Mouse (Mus musculus) hindbrain, embryonic 15.5 days (tissue): ENCODE results near the gene Bst1. TPM values are rescaled to one million over a fixed set of nuclear protein-coding genes. Genes with fewer than 3 reads are reported as not detected.
A peak's percentile ranks its signal among the peaks of the same experiment; 100 is the strongest.

Experiments
- ATAC-seq: fragments of 200-750 bp; cut with Nextera tagmentation; 2 replicates; pipeline ENCODE4 v1.8.0; 2017; ENCODE audit warnings: low read depth, moderate number of reproducible peaks, moderate TSS enrichment; ENCODE audit not compliant: low FRiP score
- H3K27ac ChIP-seq: fragments of 300-500 bp; sonication (generic); replicated peaks from 2 replicates; pipeline ENCODE4 v1.5.1; 2015; ENCODE audit warnings: mild to moderate bottlenecking, inconsistent platforms
- H3K27me3 ChIP-seq: fragments of 300-500 bp; sonication (generic); 2 replicates; pipeline ENCODE4 v1.6.1; 2015; ENCODE audit warnings: control low read depth, inconsistent platforms
- H3K36me3 ChIP-seq: fragments of 300-500 bp; sonication (generic); 2 replicates; pipeline ENCODE4 v1.6.1; 2015; ENCODE audit warnings: control low read depth, inconsistent platforms
- H3K4me1 ChIP-seq: fragments of 300-500 bp; sonication (generic); replicated peaks from 2 replicates; pipeline ENCODE4 v1.6.1; 2015; ENCODE audit warnings: control low read depth, inconsistent platforms
- H3K4me2 ChIP-seq: fragments of 300-500 bp; sonication (generic); 2 replicates; pipeline ENCODE4 v1.6.1; 2015; ENCODE audit warnings: moderate library complexity, mild to moderate bottlenecking, inconsistent platforms
- H3K4me3 ChIP-seq: fragments of 300-500 bp; sonication (generic); 2 replicates; pipeline ENCODE4 v1.5.1; 2015; ENCODE audit warnings: mild to moderate bottlenecking, inconsistent platforms
- H3K9ac ChIP-seq: fragments of 300-500 bp; sonication (generic); 2 replicates; pipeline ENCODE4 v1.6.1; 2015; ENCODE audit warnings: inconsistent platforms
- H3K9me3 ChIP-seq: fragments of 300-500 bp; sonication (generic); 2 replicates; pipeline ENCODE4 v1.6.1; 2016; ENCODE audit warnings: control low read depth, inconsistent platforms
- WGBS: fragments of 180-500 bp; shearing (Covaris S2); methylation state at CpG from one replicate; pipeline ENCODE4 v1.1.7; 2015; 5-methylcytosine and 5-hydroxymethylcytosine counted together
- polyA plus RNA-seq: library from polyadenylated mRNA; unstranded; fragments of >200 nt; fragmentation: Nextera tagmentation; extraction: Ambion mirVana; gene quantifications from 2 replicates; pipeline ENCODE4 v1.2.1, GENCODE M21; 2015

The Bst1 gene
- 0.05 and 0.13 TPM in 2 replicates for polyA plus RNA-seq

DNA sequence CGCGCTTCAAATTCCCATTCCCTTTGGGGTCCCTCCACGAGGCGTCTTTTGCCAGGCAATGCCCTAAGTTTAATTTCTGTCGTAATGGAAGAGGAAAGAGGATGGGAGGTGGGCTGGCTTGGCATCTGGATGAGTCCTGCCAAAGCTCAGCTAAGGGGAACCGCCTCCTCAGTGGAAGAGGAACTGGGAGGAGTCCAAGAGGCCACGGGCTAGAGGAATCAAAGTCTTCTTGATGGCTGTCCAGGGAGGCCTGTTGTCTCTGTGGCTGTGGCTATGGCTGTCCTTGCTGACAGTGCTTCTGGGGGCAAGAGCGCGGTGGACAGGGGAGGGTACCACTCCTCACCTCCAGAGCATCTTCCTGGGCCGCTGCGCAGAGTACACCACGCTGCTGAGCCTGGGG lies at the start of gene Bst1:
Gene Bst1, plus strand, starts transcription at position 191 of the 400 bp plus-strand sequence.
- Histone ChIP-seq H3K36me3 (no peaks in the 10 kb centered on the region), H3K27me3 (no peaks in the 10 kb centered on the region), H3K27ac (no peak within 1 kb of the TSS), H3K9ac (no peak within 1 kb of the TSS), H3K4me1 (no peaks in the 10 kb centered on the region), H3K9me3 (no peaks in the 10 kb centered on the region), H3K4me3 (no peak within 1 kb of the TSS), H3K4me2 (no peak within 1 kb of the TSS)
- no peak for ATAC-seq
- 48% methylated on average over 12 of the region's 12 CpGs for WGBS

DNA sequence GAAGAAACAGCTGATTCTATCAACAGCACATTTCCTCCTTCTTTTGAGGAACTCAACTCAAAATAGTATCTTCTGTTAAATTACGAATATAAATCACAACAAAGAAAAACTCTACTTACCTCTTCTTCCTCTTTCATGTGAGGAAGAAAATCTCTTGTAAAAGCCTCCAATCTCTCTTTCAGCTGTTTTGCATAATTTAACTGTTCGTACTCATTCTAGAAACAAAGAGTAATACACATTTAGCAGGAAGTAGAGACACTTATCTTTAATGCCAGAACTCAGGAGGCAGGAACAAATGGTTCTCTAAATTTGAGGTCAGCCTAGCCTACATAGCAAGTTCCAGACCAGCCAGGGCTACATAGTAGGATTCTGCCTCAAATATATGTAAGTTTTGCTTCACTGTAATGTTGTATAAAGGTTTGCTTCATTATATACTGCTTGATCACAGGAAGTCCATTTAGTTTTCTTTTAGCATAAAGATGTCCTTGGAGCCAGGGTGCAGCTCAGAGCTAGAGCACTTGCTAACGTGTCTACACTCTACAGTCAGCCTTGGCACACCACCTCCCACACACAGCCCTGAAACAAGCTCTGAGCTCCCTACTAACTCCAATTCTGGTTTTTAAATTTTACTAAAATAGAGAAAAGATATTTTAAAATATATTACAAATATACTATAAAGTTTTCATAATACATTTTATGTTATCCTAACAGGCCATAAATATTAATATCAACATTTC lies 47.9 kb upstream of the Bst1 start:
- no peak for ATAC-seq
- H3K9me3 ChIP-seq, result no peaks in the 10 kb centered on the region
- H3K27ac ChIP-seq, result no peak overlapping the region
- H3K27me3 ChIP-seq, result no peaks in the 10 kb centered on the region
- WGBS, result 94% methylated on average over 3 of the region's 3 CpGs
- no peak overlapping the region for H3K9ac ChIP-seq
- H3K4me1 ChIP-seq, result no peaks in the 10 kb centered on the region
- H3K4me3 ChIP-seq, result no peak overlapping the region
- peaks cover 29% of the 10 kb centered on the region for H3K36me3 ChIP-seq
- H3K4me2 ChIP-seq, result no peak overlapping the region

DNA sequence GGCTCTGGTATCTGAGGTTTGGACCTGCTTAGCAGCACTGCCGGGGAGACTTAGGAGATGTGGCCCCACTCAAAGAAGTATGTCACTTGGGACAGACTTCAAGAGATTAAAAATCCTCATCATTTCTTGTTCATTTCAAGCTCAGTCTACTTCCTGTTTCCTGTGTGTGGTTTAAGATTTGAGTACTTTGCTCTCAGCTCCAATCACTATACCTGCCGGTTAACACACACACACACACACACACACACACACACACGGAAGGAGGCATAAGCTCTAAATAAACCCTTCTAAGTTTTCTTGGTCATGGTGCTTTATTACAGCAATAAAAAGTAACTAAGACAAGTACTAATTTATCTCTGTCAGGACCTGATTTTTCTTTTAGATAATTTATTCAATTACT lies 47.1 kb upstream of the Bst1 start:
- no peak overlapping the region for H3K4me3 ChIP-seq
- WGBS, result 91% methylated on average over 3 of the region's 3 CpGs
- ATAC-seq, result no peak

DNA sequence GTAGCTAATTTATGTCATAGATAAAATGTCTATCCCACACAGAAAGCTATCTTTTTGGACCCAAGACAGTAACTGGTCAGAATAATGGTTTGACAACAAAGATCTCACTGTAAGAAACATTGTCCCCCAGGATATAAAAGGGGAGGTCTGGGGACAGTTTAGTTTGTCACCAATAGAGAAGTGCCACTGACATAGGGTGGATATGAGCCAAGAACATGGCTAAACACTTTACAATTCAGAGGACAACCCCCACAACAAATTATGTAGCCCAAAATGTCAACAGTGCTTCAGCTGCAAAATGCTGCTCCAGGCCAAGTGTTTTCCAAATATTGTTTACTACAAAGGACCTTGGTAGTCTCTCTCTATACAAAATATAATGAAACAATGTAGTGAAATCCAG lies 42.3 kb upstream of the Bst1 start:
- Histone ChIP-seq H3K27ac (no peak overlapping the region), H3K4me2 (no peak overlapping the region), H3K36me3 (no peaks in the 10 kb centered on the region), H3K9me3 (no peaks in the 10 kb centered on the region), H3K27me3 (no peaks in the 10 kb centered on the region), H3K9ac (no peak overlapping the region), H3K4me1 (peaks cover 22% of the 10 kb centered on the region), H3K4me3 (no peak overlapping the region)
- ATAC-seq, result no peak

More for the DNA sequence above, 47.1 kb upstream of the Bst1 start:
- peaks cover 4% of the 10 kb centered on the region; the same call in 1 of the 2 replicates for H3K4me1 ChIP-seq
- no peaks in the 10 kb centered on the region for H3K9me3 ChIP-seq
- no peaks in the 10 kb centered on the region for H3K27me3 ChIP-seq
- H3K9ac ChIP-seq, result no peak overlapping the region
- H3K27ac ChIP-seq, result no peak overlapping the region
- no peak overlapping the region for H3K4me2 ChIP-seq
- H3K36me3 ChIP-seq, result peaks cover 27% of the 10 kb centered on the region

DNA sequence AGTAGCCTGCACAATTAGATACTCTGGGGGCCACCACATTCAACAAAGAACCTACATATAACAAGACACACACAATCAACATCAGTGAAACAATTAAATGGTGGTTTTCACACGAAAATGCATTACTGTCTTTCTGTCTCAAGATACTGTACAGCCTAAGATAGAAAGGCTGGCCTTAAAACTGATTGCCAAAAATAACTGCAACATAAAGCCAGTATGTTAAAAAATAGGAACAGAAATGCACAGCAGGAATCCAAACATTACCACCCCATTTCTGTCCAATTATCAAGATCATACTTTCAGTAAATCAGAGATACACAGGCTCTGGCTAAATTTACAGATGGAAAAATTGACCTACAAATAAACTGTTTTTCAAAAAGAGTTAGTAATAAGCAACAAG lies 41.7 kb upstream of the Bst1 start:
- peaks cover 22% of the 10 kb centered on the region for H3K4me1 ChIP-seq
- no peaks in the 10 kb centered on the region for H3K27me3 ChIP-seq
- no peak overlapping the region for H3K9ac ChIP-seq
- no peaks in the 10 kb centered on the region for H3K9me3 ChIP-seq
- ATAC-seq, result no peak
- H3K4me3 ChIP-seq, result no peak overlapping the region
- no peak overlapping the region for H3K27ac ChIP-seq
- no peak overlapping the region for H3K4me2 ChIP-seq
- 31% methylated on average over 1 of the region's 1 CpGs for whole genome bisulfite sequencing
- H3K36me3 ChIP-seq, result no peaks in the 10 kb centered on the region

DNA sequence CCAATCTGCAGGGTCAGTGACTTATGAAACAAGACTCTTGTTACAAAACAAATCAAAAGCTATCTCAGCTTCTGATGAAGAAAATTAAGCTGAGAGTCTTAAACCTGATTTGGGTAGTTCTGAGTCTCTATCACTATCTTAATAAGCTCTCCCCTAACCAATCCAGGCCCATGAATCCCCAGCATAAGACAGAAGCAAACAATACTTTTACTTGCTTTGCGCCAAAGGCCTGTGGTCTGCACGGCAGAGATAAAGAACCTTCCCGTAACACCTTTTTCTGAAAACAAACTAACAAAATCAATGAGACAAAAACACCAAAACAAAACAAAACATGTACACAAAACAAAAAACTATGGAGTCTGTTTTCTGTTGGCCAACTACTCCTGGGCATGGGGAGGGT lies 40.1 kb upstream of the Bst1 start:
- H3K27me3 ChIP-seq, result no peaks in the 10 kb centered on the region
- WGBS, result 93% methylated on average over 3 of the region's 3 CpGs
- ATAC-seq, result no peak
- H3K27ac ChIP-seq, result no peak overlapping the region
- H3K4me2 ChIP-seq, result no peak overlapping the region
- H3K9me3 ChIP-seq, result no peaks in the 10 kb centered on the region
- H3K4me3 ChIP-seq, result no peak overlapping the region
- no peak overlapping the region for H3K9ac ChIP-seq
- no peaks in the 10 kb centered on the region for H3K36me3 ChIP-seq
- H3K4me1 ChIP-seq, result peaks cover 27% of the 10 kb centered on the region

DNA sequence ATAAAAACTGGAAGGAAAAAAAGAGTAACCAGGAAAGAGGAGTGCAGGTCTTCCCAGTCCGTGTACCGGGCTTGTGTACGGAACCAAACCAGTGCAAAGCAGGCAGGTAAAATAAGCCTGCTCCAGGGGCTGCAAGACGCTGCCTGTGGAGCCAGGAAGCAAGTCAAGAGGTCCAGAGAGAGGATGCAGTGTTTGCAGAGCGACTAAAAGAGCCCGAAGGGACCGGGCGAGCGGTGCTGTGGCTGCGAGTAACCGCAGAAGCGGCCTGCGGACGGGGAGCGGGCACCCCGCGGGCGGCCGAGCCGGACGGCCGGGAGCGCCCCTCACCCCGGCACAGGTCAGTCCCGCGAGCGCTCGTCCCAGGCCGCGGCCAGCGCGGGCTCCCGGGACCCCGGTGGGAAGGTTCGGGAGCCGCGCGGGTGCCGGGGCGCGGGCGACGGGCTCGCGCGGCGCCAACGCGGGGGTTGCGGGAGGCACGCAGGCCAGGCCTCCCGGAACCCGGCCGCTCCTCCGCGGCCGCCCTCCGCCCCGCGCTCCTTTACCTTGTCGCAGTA lies 37.2 kb upstream of the Bst1 start:
- WGBS, result 0% methylated on average over 34 of the region's 61 CpGs
- ATAC-seq, result peak; percentile 86; the same call in 1 of the 2 replicates

DNA sequence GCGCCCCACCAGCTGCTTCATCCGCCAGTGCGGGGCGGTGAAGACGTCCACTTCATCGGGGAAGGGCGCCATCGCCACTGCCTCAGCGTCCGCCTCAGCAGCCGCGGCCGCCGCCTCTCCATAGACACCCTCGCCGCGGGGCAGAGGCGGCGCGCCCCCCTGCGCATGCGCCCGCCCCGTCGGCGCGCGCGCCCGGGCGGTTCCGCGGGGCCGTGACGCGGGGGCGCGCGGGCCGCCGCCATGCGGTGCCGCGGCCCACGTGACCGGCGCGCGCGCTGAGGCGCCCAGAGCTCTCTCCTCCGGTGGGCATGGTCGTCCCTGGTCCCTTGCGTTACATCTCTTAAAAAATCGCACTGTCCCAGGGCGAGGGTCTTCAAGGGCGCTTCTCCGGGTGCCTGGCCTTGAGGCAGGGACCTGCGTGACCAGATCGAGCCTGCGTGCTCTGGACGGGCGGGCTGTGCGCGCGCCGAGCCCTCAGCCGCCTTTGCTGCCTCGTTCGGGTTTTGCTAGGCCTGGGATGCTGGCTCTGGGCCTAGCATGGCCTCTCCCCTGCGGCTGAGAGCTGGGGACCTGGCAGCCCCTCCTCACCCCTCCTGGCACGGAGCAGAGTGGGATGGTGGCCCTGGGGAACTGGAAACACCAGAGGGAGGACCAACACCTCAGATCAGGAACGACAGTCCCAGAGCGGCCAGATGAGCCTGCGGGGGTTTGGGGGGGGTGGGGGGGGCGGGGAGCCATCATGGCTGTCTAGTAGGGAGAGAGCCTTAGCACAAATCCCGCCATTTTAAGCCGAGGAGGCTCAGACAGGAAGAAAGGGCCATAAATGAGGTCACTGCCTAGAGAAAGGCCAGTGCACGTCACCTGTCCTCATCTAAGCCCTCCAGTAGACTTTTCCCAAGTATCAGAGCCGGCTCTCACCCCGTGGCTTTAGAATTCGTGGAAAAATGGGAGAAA lies 36.4 kb upstream of the Bst1 start:
- peaks cover 19% of the 10 kb centered on the region for H3K4me1 ChIP-seq
- WGBS, result 3% methylated on average over 82 of the region's 82 CpGs
- H3K9me3 ChIP-seq, result no peaks in the 10 kb centered on the region
- no peaks in the 10 kb centered on the region for H3K27me3 ChIP-seq
- H3K27ac ChIP-seq, result peak overlapping the region; percentile 100
- peak overlapping the region; percentile 97 for H3K4me3 ChIP-seq
- peak overlapping the region; percentile 95 for H3K9ac ChIP-seq
- H3K4me2 ChIP-seq, result peak overlapping the region; percentile 84
- no peaks in the 10 kb centered on the region for H3K36me3 ChIP-seq
- peak; percentile 95 for ATAC-seq

More for the DNA sequence above, 37.2 kb upstream of the Bst1 start:
- H3K36me3 ChIP-seq, result no peaks in the 10 kb centered on the region
- H3K4me3 ChIP-seq, result peak overlapping the region; percentile 97
- H3K27me3 ChIP-seq, result no peaks in the 10 kb centered on the region
- peaks cover 24% of the 10 kb centered on the region for H3K4me1 ChIP-seq
- H3K9ac ChIP-seq, result peak overlapping the region; percentile 95
- H3K4me2 ChIP-seq, result peak overlapping the region; percentile 84
- no peaks in the 10 kb centered on the region for H3K9me3 ChIP-seq
- peak overlapping the region; percentile 100 for H3K27ac ChIP-seq

DNA sequence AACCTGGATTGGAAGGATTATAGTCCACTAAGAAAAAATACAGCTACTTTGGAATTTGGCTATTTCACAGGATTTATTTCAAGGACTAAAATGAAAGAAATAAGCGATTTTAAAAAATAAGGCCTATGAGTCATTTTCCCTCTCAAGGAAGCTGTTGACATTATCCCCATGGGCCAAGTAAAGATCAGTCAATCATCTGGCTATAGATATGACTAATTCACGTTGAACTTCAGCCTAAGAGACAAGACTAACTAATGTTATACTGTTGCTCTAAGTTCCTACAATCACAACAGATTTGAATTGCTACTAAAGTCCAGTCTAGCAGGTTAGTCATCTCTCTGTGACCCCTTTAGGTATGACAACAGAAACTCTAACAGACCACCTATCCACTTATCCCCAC lies 34.7 kb upstream of the Bst1 start:
- peaks cover 19% of the 10 kb centered on the region for H3K4me1 ChIP-seq
- no peak for ATAC-seq
- H3K9me3 ChIP-seq, result no peaks in the 10 kb centered on the region
- H3K9ac ChIP-seq, result no peak overlapping the region
- WGBS, result 93% methylated on average over 2 of the region's 2 CpGs
- no peak overlapping the region for H3K4me3 ChIP-seq
- H3K4me2 ChIP-seq, result no peak overlapping the region
- no peaks in the 10 kb centered on the region for H3K36me3 ChIP-seq
- H3K27me3 ChIP-seq, result no peaks in the 10 kb centered on the region
- H3K27ac ChIP-seq, result no peak overlapping the region

DNA sequence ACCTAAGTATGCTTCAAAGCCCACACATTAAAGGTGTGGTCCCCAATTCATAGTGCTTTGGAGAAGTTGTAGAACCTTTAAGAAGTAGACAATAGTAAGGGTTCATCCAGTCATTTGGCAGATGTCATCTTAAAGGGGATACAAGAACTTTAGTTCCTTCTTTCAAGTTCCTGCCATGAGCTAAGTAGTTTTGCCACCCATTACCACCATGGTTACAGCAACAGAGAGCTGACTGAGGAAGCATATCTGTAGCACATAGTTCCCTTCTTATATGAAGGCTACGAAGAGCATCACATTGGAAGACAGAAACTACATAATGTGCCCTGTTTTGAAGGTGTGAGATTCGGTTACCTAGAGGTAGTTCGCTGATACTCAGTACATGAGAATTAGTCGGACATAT lies 32.1 kb upstream of the Bst1 start:
- Histone ChIP-seq H3K9ac (no peak overlapping the region), H3K27me3 (no peaks in the 10 kb centered on the region), H3K4me2 (no peak overlapping the region), H3K4me1 (peaks cover 6% of the 10 kb centered on the region), H3K27ac (no peak overlapping the region), H3K4me3 (no peak overlapping the region), H3K9me3 (no peaks in the 10 kb centered on the region), H3K36me3 (no peaks in the 10 kb centered on the region)
- no peak for ATAC-seq
- WGBS, result 94% methylated on average over 4 of the region's 4 CpGs

DNA sequence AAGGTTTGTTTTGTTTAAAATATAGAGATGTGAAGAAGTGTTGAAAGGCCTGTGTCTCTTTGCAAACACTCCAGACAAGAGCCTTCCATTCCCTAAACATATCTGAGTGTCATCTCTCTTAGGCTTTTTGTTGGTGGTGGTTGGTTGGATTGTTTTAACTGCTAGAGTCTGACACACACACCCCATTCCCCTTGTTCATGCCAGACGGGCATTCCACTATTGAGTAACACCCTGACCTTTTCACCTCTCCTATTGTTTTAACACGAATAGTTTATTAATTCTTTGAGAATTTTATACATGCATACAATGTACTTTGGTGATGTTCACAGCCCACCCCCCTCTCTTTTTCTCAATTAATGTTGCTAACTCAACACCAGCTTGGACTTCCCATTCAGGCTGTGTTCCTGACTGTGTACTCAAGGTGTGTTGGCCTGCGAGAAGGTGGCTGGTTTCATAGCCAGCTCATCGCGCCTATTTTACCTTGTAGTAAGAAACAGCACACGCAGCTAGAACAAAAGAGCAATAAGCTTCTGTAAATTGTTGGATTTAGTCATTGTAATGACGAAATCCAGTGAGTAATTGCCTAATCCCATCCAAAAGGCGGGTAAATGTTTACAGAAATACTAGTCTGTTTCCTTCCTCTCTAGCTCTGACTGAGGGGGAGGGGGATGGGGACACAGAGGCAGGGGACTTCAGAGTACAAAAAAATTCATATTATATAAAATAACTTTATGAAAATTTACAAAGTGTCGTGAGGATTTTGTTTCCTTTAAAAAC lies 30.5 kb upstream of the Bst1 start:
- H3K4me2 ChIP-seq, result no peak overlapping the region
- WGBS, result 82% methylated on average over 9 of the region's 9 CpGs
- no peak overlapping the region for H3K4me3 ChIP-seq
- no peak overlapping the region for H3K9ac ChIP-seq
- H3K4me1 ChIP-seq, result no peaks in the 10 kb centered on the region
- H3K27me3 ChIP-seq, result no peaks in the 10 kb centered on the region
- no peak overlapping the region for H3K27ac ChIP-seq
- ATAC-seq, result no peak
- no peaks in the 10 kb centered on the region for H3K9me3 ChIP-seq
- no peaks in the 10 kb centered on the region for H3K36me3 ChIP-seq
